Mouse (Mus musculus): ENCODE measurements around the gene Sdk1. TPM values are rescaled to one million over a fixed set of nuclear protein-coding genes. Genes with fewer than 3 reads are reported as not detected.

Sdk1 gene
- polyA plus RNA-seq, 1 experiment from 2014 or later, result 2.7 TPM

- Histone ChIP-seq H3K9ac (no peak overlapping the region), H3K4me1 (no peaks in the 10 kb centered on the region), H3K4me3 (no peak overlapping the region), H3K9me3 (no peaks in the 10 kb centered on the region), H3K27ac (no peak overlapping the region), H3K36me3 (no peaks in the 10 kb centered on the region), H3K27me3 (no peaks in the 10 kb centered on the region), H3K4me2 (replicated peaks) (no peak overlapping the region)
- WGBS, result 44% methylated on average over 3 of the region's 3 CpGs
- ATAC-seq (ENCODE audit: low FRiP score, low read depth), result no peak
Measured at GRCm38 (mm10) chr5:141884111-141884647, 642.9 kb downstream of the Sdk1 start.

- no peak overlapping the region for H3K4me2 ChIP-seq (replicated peaks)
- no peaks in the 10 kb centered on the region for H3K4me1 ChIP-seq
- no peak overlapping the region for H3K27ac ChIP-seq
- H3K36me3 ChIP-seq, result no peaks in the 10 kb centered on the region
- 76% methylated on average over 10 of the region's 10 CpGs for WGBS
- no peaks in the 10 kb centered on the region for H3K27me3 ChIP-seq
- H3K9me3 ChIP-seq, result no peaks in the 10 kb centered on the region
- no peak for ATAC-seq (ENCODE audit: low FRiP score, low read depth)
- no peak overlapping the region for H3K9ac ChIP-seq
- no peak overlapping the region for H3K4me3 ChIP-seq
Measured at GRCm38 (mm10) chr5:141886006-141886405, 644.7 kb downstream of the Sdk1 start.

GRCm38 (mm10) chr5:141889766-141890165 is 648.5 kb downstream of the Sdk1 start:
- Histone ChIP-seq H3K4me2 (replicated peaks) (no peak overlapping the region), H3K27ac (no peak overlapping the region), H3K9me3 (no peaks in the 10 kb centered on the region), H3K4me1 (no peaks in the 10 kb centered on the region), H3K36me3 (no peaks in the 10 kb centered on the region), H3K4me3 (no peak overlapping the region), H3K27me3 (no peaks in the 10 kb centered on the region), H3K9ac (no peak overlapping the region)
- 81% methylated on average over 9 of the region's 9 CpGs for WGBS
- no peak for ATAC-seq (ENCODE audit: low FRiP score, low read depth)

DNA sequence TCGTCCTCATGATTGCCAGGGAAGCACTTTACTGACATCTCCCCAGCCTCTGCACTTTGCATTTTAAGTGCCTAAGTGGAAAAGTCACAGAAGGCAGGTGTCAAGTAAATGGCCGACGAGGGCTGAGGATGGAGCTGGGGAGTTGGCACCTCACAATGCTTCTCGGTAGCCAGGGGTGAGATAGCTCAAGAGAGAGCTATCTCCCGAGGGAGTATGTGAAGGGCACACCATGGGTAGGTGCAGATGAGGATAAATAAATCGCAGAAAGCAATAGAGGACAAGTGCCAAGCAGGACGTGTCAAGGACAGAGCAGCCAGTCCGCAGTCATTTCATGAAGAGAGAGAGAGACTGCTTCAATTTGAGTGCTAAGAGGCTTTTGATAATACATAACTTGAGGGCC is 655.1 kb downstream of the Sdk1 start:
- ATAC-seq (ENCODE audit: low FRiP score, low read depth), result no peak
- 79% methylated on average over 8 of the region's 8 CpGs for WGBS
- no peak overlapping the region for H3K4me3 ChIP-seq
- no peaks in the 10 kb centered on the region for H3K36me3 ChIP-seq
- H3K9ac ChIP-seq, result no peak overlapping the region
- H3K4me2 ChIP-seq (replicated peaks), result no peak overlapping the region
- no peak overlapping the region for H3K27ac ChIP-seq
- H3K4me1 ChIP-seq, result no peaks in the 10 kb centered on the region
- no peaks in the 10 kb centered on the region for H3K27me3 ChIP-seq
- 0 out of 2 replicates have a peak, but pooled peaks cover 4% of the 10 kb centered on the region for H3K9me3 ChIP-seq

DNA sequence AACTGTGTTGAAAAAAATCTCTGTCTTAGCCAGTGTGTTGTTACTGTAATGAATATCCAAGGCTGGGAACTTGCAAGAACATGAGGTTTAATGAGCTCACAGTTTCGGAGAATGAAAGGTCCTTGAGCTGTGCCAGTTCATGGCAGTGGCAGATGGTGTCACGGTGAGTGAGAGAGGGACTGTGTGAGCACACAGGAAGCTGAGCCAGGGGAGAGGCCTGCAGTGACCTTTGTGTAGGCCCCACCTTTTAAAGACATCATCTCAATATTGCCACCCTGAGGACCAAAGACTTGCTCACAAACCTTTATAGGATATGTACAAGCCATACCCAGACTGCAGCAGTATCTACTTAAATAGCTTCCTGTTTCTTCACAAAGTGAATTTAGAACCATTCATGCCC is 656.2 kb downstream of the Sdk1 start:
- Histone ChIP-seq H3K36me3 (no peaks in the 10 kb centered on the region), H3K9ac (no peak overlapping the region), H3K27ac (no peak overlapping the region), H3K4me1 (peaks cover under 1% of the 10 kb centered on the region; the same call in 1 of the 2 replicates), H3K27me3 (no peaks in the 10 kb centered on the region), H3K9me3 (0 out of 2 replicates have a peak, but pooled peaks cover 4% of the 10 kb centered on the region), H3K4me2 (replicated peaks) (no peak overlapping the region), H3K4me3 (no peak overlapping the region)
- no peak for ATAC-seq (ENCODE audit: low FRiP score, low read depth)
- WGBS, result 54% methylated on average over 2 of the region's 2 CpGs

DNA sequence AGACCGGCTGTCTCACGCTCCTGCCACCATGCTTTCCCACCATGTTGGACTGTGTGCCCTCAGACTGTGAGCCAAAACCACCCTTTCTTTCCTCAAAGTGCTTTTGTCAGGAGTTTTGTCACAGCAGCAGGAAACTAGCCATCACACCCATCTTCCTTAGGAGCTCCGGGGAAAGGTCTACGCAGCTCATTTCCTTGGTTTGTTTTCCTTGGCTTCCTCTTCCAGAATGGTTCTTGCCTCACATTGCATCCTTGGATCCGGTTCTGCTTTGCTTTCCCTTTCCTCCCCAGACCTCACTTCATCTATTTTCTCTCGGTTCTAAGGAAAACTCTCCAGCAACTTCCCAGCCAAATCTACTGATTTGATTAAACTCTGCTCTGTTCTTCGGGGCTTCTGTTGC is 658.5 kb downstream of the Sdk1 start:
- Histone ChIP-seq H3K4me2 (replicated peaks) (no peak overlapping the region), H3K9me3 (0 out of 2 replicates have a peak, but pooled peaks cover 4% of the 10 kb centered on the region), H3K27me3 (no peaks in the 10 kb centered on the region; the same call in 1 of the 2 replicates), H3K27ac (no peak overlapping the region), H3K9ac (no peak overlapping the region), H3K36me3 (no peaks in the 10 kb centered on the region), H3K4me3 (no peak overlapping the region), H3K4me1 (peaks cover 4% of the 10 kb centered on the region; the same call in 1 of the 2 replicates)
- ATAC-seq (ENCODE audit: low FRiP score, low read depth), result no peak
- WGBS, result 86% methylated on average over 7 of the region's 7 CpGs

GRCm38 (mm10) chr5:141902544-141903250 is 661.4 kb downstream of the Sdk1 start:
- 55% methylated on average over 16 of the region's 16 CpGs for WGBS
- H3K4me3 ChIP-seq, result no peak overlapping the region
- H3K4me2 ChIP-seq (replicated peaks), result no peak overlapping the region
- ATAC-seq (ENCODE audit: low FRiP score, low read depth), result no peak
- 0 out of 2 replicates have a peak, but pooled peaks cover 4% of the 10 kb centered on the region for H3K9me3 ChIP-seq
- no peaks in the 10 kb centered on the region; the same call in 1 of the 2 replicates for H3K27me3 ChIP-seq
- no peaks in the 10 kb centered on the region for H3K36me3 ChIP-seq
- no peak overlapping the region for H3K27ac ChIP-seq
- no peak overlapping the region for H3K9ac ChIP-seq
- H3K4me1 ChIP-seq, result peaks cover 4% of the 10 kb centered on the region; the same call in 1 of the 2 replicates

GRCm38 (mm10) chr5:141910444-141910843 is 669.2 kb downstream of the Sdk1 start:
- no peaks in the 10 kb centered on the region for H3K36me3 ChIP-seq
- 75% methylated on average over 3 of the region's 3 CpGs for WGBS

GRCm38 (mm10) chr5:141910886-141911285 is 669.6 kb downstream of the Sdk1 start:
- 66% methylated on average over 8 of the region's 8 CpGs for WGBS
- Histone ChIP-seq H3K4me1 (peaks cover 18% of the 10 kb centered on the region), H3K4me3 (no peak overlapping the region), H3K4me2 (replicated peaks) (no peak overlapping the region), H3K27ac (no peak overlapping the region), H3K27me3 (no peaks in the 10 kb centered on the region), H3K36me3 (no peaks in the 10 kb centered on the region), H3K9me3 (no peaks in the 10 kb centered on the region), H3K9ac (no peak overlapping the region)
- ATAC-seq (ENCODE audit: low FRiP score, low read depth), result no peak

More at GRCm38 (mm10) chr5:141910444-141910843, 669.2 kb downstream of the Sdk1 start:
- Histone ChIP-seq H3K27me3 (no peaks in the 10 kb centered on the region), H3K4me2 (replicated peaks) (no peak overlapping the region), H3K4me1 (peaks cover 18% of the 10 kb centered on the region), H3K9ac (no peak overlapping the region), H3K4me3 (no peak overlapping the region), H3K27ac (no peak overlapping the region), H3K9me3 (no peaks in the 10 kb centered on the region)
- no peak for ATAC-seq (ENCODE audit: low FRiP score, low read depth)

DNA sequence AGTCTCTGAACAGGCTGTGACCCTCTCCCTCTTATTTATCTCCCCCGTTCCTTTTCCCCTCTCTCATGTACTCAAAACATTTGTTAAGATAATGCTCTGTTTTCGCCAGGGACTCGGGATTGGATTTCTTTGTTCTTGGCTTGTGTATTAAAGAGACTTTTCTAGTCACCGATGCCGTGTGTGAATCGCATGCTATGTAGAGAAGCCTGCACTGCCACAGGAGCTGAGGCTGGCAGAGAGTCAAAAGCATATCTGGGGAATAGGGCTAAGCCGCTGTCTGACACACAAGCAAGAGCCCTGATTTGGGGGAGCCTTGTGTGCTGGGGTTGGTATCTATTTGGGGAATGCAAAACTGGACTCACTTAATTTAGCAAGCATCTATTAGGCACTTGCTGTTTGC is 671.6 kb downstream of the Sdk1 start:
- Histone ChIP-seq H3K36me3 (no peaks in the 10 kb centered on the region), H3K9ac (no peak overlapping the region), H3K27ac (no peak overlapping the region), H3K27me3 (no peaks in the 10 kb centered on the region), H3K9me3 (no peaks in the 10 kb centered on the region), H3K4me3 (no peak overlapping the region), H3K4me1 (peaks cover 21% of the 10 kb centered on the region), H3K4me2 (replicated peaks) (no peak overlapping the region)
- ATAC-seq (ENCODE audit: low FRiP score, low read depth), result no peak
- 67% methylated on average over 7 of the region's 7 CpGs for WGBS

DNA sequence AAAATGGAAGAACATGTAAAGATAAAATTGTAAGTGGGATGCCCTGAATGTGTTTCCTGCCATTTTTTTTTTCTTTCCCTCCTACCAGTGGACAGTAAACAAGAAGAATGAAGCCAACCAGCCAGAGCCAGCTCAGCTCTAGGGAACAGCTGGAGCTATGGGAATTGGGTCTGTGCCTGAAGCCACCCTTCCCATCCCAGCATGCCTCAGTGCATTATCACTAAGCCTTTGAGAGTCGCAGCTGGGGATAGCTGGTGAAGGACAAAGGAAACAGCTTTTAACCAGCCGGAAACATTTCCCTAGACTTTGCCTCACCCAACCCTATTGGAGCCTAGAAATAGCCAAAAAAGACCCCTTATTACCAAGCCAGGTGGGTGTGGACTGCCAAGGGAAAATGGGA is 675.7 kb downstream of the Sdk1 start:
- Histone ChIP-seq H3K4me2 (replicated peaks) (no peak overlapping the region), H3K27ac (no peak overlapping the region), H3K4me1 (peaks cover 10% of the 10 kb centered on the region; the same call in 1 of the 2 replicates), H3K27me3 (no peaks in the 10 kb centered on the region), H3K9ac (no peak overlapping the region), H3K9me3 (no peaks in the 10 kb centered on the region), H3K36me3 (no peaks in the 10 kb centered on the region), H3K4me3 (no peak overlapping the region)
- 77% methylated on average over 2 of the region's 2 CpGs for WGBS
- no peak for ATAC-seq (ENCODE audit: low FRiP score, low read depth)

- Histone ChIP-seq H3K4me3 (no peak overlapping the region), H3K4me2 (replicated peaks) (no peak overlapping the region), H3K9me3 (no peaks in the 10 kb centered on the region), H3K9ac (no peak overlapping the region), H3K27me3 (no peaks in the 10 kb centered on the region), H3K36me3 (no peaks in the 10 kb centered on the region), H3K27ac (no peak overlapping the region), H3K4me1 (no peaks in the 10 kb centered on the region)
- ATAC-seq (ENCODE audit: low FRiP score, low read depth), result no peak
- WGBS, result 80% methylated on average over 9 of the region's 9 CpGs
Measured at GRCm38 (mm10) chr5:141939000-141939399, 697.7 kb downstream of the Sdk1 start.
